Mouse (Mus musculus) limb, embryonic 15.5 days (tissue): Measurements from ENCODE around the gene Gtf3c1. TPM values are rescaled to one million over a fixed set of nuclear protein-coding genes. Genes with fewer than 3 reads are reported as not detected.
"Not testable (repeated sequence)": the region's sequence is repeated elsewhere in the genome, so short reads cannot be mapped to it uniquely, and the experiment has no call there.

Experiments used
- ATAC-seq: fragments of 200-750 bp; cut with Nextera tagmentation; 2 replicates; pipeline ENCODE4 v1.8.0; 2017; ENCODE audit warnings: low read depth, moderate TSS enrichment; ENCODE audit not compliant: insufficient number of reproducible peaks, low FRiP score, low TSS enrichment
- H3K27ac ChIP-seq: fragments of 300-500 bp; sonication (generic); 2 replicates; pipeline ENCODE4 v1.5.1; 2015; ENCODE audit warnings: moderate library complexity, mild to moderate bottlenecking, inconsistent platforms
- H3K27me3 ChIP-seq: fragments of 300-500 bp; sonication (generic); 2 replicates; pipeline ENCODE4 v1.6.1; 2015; ENCODE audit warnings: inconsistent platforms
- H3K36me3 ChIP-seq: fragments of 300-500 bp; sonication (generic); 2 replicates; pipeline ENCODE4 v1.6.1; 2015; ENCODE audit warnings: inconsistent platforms
- H3K4me1 ChIP-seq: fragments of 300-500 bp; sonication (generic); 2 replicates; pipeline ENCODE4 v1.6.1; 2015; ENCODE audit warnings: inconsistent platforms
- H3K4me2 ChIP-seq: fragments of 300-500 bp; sonication (generic); 2 replicates; pipeline ENCODE4 v1.6.1; 2015; ENCODE audit warnings: mild to moderate bottlenecking, inconsistent platforms
- H3K4me3 ChIP-seq: fragments of 300-500 bp; sonication (generic); 2 replicates; pipeline ENCODE4 v1.5.1; 2015; ENCODE audit warnings: mild to moderate bottlenecking, inconsistent platforms
- H3K9ac ChIP-seq: fragments of 300-500 bp; sonication (generic); 2 replicates; pipeline ENCODE4 v1.6.1; 2015; ENCODE audit warnings: inconsistent platforms
- H3K9me3 ChIP-seq: fragments of 300-500 bp; sonication (generic); 2 replicates; pipeline ENCODE4 v1.6.1; 2016; ENCODE audit warnings: inconsistent platforms
- WGBS: fragments of 180-500 bp; shearing (Covaris S2); methylation state at CpG from one replicate; pipeline ENCODE4 v1.1.7; 2015; 5-methylcytosine and 5-hydroxymethylcytosine counted together
- polyA plus RNA-seq: library from polyadenylated mRNA; unstranded; fragments of >200 nt; fragmentation: Nextera tagmentation; extraction: Ambion mirVana; gene quantifications from 2 replicates; pipeline ENCODE4 v1.2.1, GENCODE M21; 2015

Gene Gtf3c1
- polyA plus RNA-seq, 1 experiment from 2014 or later: 26.0 TPM

GRCm38 (mm10) chr7:125731679-125732078, 24.1 kb upstream of the Gtf3c1 start:
- no peak for ATAC-seq
- H3K4me3 ChIP-seq: no peak overlapping the region
- H3K27ac ChIP-seq: no peak overlapping the region
- no peaks in the 10 kb centered on the region for H3K27me3 ChIP-seq
- H3K36me3 ChIP-seq: no peaks in the 10 kb centered on the region
- no peaks in the 10 kb centered on the region for H3K4me1 ChIP-seq
- no peak overlapping the region for H3K9ac ChIP-seq
- H3K9me3 ChIP-seq: no peaks in the 10 kb centered on the region
- no peak overlapping the region for H3K4me2 ChIP-seq

GRCm38 (mm10) chr7:125723189-125723972, 15.8 kb upstream of the Gtf3c1 start:
- WGBS: 47% methylated on average over 5 of the region's 5 CpGs

DNA sequence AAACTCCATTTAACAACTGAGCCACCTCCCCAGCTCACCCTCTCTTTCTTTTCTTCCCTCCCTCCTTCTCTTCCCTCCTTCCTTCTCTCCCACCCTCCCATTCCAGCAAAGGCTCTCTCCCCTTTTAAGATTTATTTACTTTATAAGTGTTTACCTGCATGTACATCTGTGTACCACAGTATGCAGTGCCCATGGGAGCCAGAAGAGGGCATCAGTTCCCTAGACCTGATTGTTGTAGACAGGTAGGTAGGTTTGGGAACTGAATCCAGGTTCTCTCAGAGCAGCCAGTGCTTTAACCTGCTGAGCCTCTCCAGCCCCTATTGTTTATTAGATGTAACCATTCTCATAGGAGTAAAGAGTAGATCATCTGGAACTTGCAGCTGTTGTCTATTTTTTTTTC, 14.5 kb upstream of the Gtf3c1 start:
- Histone ChIP-seq H3K4me3 (no peak overlapping the region), H3K36me3 (no peaks in the 10 kb centered on the region), H3K4me2 (no peak overlapping the region), H3K27me3 (no peaks in the 10 kb centered on the region), H3K9me3 (no peaks in the 10 kb centered on the region), H3K27ac (no peak overlapping the region), H3K4me1 (peaks cover 21% of the 10 kb centered on the region), H3K9ac (no peak overlapping the region)
- ATAC-seq: no peak

More at GRCm38 (mm10) chr7:125723189-125723972, 15.8 kb upstream of the Gtf3c1 start:
- H3K27ac ChIP-seq: no peak overlapping the region
- H3K9ac ChIP-seq: no peak overlapping the region
- no peak for ATAC-seq
- H3K9me3 ChIP-seq: no peaks in the 10 kb centered on the region
- H3K4me1 ChIP-seq: peaks cover 21% of the 10 kb centered on the region
- no peak overlapping the region for H3K4me3 ChIP-seq
- no peaks in the 10 kb centered on the region for H3K27me3 ChIP-seq
- no peaks in the 10 kb centered on the region for H3K36me3 ChIP-seq
- H3K4me2 ChIP-seq: no peak overlapping the region

- no peaks in the 10 kb centered on the region for H3K27me3 ChIP-seq
- H3K4me2 ChIP-seq: no peak overlapping the region
- no peak overlapping the region for H3K9ac ChIP-seq
- no peak for ATAC-seq
- H3K4me3 ChIP-seq: no peak overlapping the region
- H3K9me3 ChIP-seq: no peaks in the 10 kb centered on the region
- no peak overlapping the region for H3K27ac ChIP-seq
- no peaks in the 10 kb centered on the region for H3K36me3 ChIP-seq
- whole genome bisulfite sequencing: 69% methylated on average over 4 of the region's 4 CpGs
- peaks cover 30% of the 10 kb centered on the region for H3K4me1 ChIP-seq
Observed at GRCm38 (mm10) chr7:125721033-125721432, 13.5 kb upstream of the Gtf3c1 start.

GRCm38 (mm10) chr7:125720370-125720769, 12.8 kb upstream of the Gtf3c1 start:
- Histone ChIP-seq H3K9me3 (no peaks in the 10 kb centered on the region), H3K27me3 (no peaks in the 10 kb centered on the region), H3K9ac (no peak overlapping the region), H3K4me3 (no peak overlapping the region), H3K36me3 (no peaks in the 10 kb centered on the region), H3K27ac (peak overlapping the region; percentile 44; the same call in 1 of the 2 replicates), H3K4me2 (no peak overlapping the region), H3K4me1 (peaks cover 30% of the 10 kb centered on the region)
- ATAC-seq: no peak
- 31% methylated on average over 5 of the region's 5 CpGs for WGBS

DNA sequence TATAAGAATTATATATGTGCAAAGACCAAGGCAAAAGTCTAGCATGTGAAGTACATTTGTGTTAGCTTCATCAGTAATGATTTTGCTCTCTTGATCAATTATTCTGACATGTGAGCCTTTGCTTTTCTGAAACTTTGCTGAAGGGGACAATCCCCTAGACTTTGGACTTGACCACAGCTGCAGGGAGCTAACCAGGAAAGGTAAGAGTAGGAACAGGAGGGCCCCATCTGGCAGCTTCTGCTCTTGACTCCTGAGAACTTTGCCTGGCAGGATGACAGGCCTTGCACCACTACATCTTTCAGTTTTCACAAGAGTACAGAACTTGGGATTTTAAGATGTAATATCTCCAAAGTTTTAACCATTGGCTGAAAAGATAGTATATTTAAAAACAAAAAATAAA, 10.0 kb upstream of the Gtf3c1 start:
- ATAC-seq: no peak
- no peak overlapping the region for H3K9ac ChIP-seq
- no peaks in the 10 kb centered on the region; the same call in 1 of the 2 replicates for H3K36me3 ChIP-seq
- H3K27ac ChIP-seq: 0 out of 2 replicates have a peak overlapping the region, but pooled peaks have one; percentile 48
- no peak overlapping the region for H3K4me2 ChIP-seq
- H3K4me3 ChIP-seq: no peak overlapping the region
- no peaks in the 10 kb centered on the region for H3K9me3 ChIP-seq
- peaks cover 30% of the 10 kb centered on the region for H3K4me1 ChIP-seq
- no peaks in the 10 kb centered on the region for H3K27me3 ChIP-seq

- Histone ChIP-seq H3K9ac (no peak overlapping the region), H3K27ac (peak overlapping the region; percentile 48), H3K27me3 (no peaks in the 10 kb centered on the region), H3K9me3 (no peaks in the 10 kb centered on the region), H3K4me1 (peaks cover 30% of the 10 kb centered on the region), H3K36me3 (no peaks in the 10 kb centered on the region; the same call in 1 of the 2 replicates), H3K4me2 (no peak overlapping the region), H3K4me3 (no peak overlapping the region)
- ATAC-seq: no peak
- 33% methylated on average over 2 of the region's 2 CpGs for WGBS
Observed at GRCm38 (mm10) chr7:125716724-125717123, 9.1 kb upstream of the Gtf3c1 start.

GRCm38 (mm10) chr7:125714803-125715202, 7.2 kb upstream of the Gtf3c1 start:
- no peak overlapping the region for H3K9ac ChIP-seq
- no peaks in the 10 kb centered on the region for H3K27me3 ChIP-seq
- H3K4me2 ChIP-seq: no peak overlapping the region
- H3K27ac ChIP-seq: no peak overlapping the region
- peaks cover 15% of the 10 kb centered on the region for H3K4me1 ChIP-seq
- no peaks in the 10 kb centered on the region for H3K9me3 ChIP-seq
- 85% methylated on average over 3 of the region's 3 CpGs for WGBS
- H3K4me3 ChIP-seq: no peak overlapping the region
- no peak for ATAC-seq
- no peaks in the 10 kb centered on the region; the same call in 1 of the 2 replicates for H3K36me3 ChIP-seq

GRCm38 (mm10) chr7:125713542-125714055, 6.0 kb upstream of the Gtf3c1 start:
- H3K4me1 ChIP-seq: peaks cover 12% of the 10 kb centered on the region
- H3K9me3 ChIP-seq, H3K27ac ChIP-seq, H3K4me2 ChIP-seq, H3K36me3 ChIP-seq, H3K27me3 ChIP-seq, H3K4me3 ChIP-seq, ATAC-seq, H3K9ac ChIP-seq: not testable (repeated sequence)
- WGBS: 89% methylated on average over 6 of the region's 7 CpGs

DNA sequence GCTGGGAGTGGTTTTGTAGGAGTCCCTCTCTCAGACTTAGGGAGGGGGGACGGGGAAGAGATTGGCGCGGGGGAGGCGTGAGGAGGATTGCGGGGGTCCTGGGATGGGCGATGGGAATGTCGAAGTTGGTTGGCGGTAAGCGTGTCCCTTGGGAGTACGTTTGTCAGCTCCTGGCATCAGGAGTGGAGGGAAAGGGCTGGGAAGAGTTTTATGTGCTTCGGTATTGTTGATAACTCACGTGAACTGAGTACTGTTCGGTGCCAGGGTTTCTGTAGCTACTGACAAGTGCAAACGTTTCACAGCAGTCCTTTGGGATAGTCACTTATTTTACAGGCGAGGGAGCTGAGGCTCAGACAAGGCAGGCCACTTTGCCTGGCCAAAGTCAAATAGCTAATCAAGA, 520 bp upstream of the Gtf3c1 start:
- Histone ChIP-seq H3K4me1 (peaks cover 30% of the 10 kb centered on the region), H3K9me3 (no peaks in the 10 kb centered on the region), H3K9ac (peak overlapping the region; percentile 70), H3K36me3 (peaks cover 12% of the 10 kb centered on the region), H3K4me3 (peak overlapping the region; percentile 94), H3K4me2 (peak overlapping the region; percentile 72), H3K27ac (peak overlapping the region; percentile 76), H3K27me3 (no peaks in the 10 kb centered on the region)
- under 1% methylated on average over 15 of the region's 15 CpGs for WGBS
- no peak for ATAC-seq

- peak; percentile 73 for ATAC-seq
- WGBS: under 1% methylated on average over 24 of the region's 24 CpGs
- Histone ChIP-seq H3K4me1 (peaks cover 30% of the 10 kb centered on the region), H3K27me3 (no peaks in the 10 kb centered on the region), H3K4me3 (peak overlapping the region; percentile 94), H3K36me3 (peaks cover 21% of the 10 kb centered on the region), H3K4me2 (peak overlapping the region; percentile 72), H3K27ac (peak overlapping the region; percentile 89), H3K9me3 (no peaks in the 10 kb centered on the region), H3K9ac (peak overlapping the region; percentile 72)
Observed at GRCm38 (mm10) chr7:125707186-125707585, 394 bp downstream of the Gtf3c1 start.

DNA sequence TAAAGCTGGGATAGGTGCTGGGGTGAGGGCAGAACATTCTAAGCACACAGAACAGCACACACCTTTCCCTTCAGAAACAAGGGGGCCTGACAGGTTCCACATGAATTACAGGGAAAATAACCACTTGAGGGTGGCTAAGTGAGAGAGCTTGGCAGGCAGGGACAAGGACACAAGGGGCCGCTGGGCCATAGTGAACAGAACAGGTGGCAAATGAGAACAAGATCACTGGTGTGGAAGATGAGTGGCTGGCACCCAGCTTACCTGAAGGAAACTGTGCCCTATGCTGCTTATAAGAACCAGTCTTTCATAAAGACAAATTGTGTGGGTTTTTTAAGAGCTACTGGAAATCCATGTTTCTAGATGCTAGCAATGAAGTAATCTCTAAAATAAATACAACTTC, 4.8 kb downstream of the Gtf3c1 start:
- WGBS: 95% methylated on average over 1 of the region's 1 CpGs
- Histone ChIP-seq H3K27ac (no peak overlapping the region), H3K36me3 (peaks cover 64% of the 10 kb centered on the region), H3K4me1 (peaks cover 22% of the 10 kb centered on the region), H3K4me3 (no peak overlapping the region), H3K4me2 (no peak overlapping the region), H3K9me3 (0 out of 2 replicates have a peak, but pooled peaks cover 9% of the 10 kb centered on the region), H3K9ac (no peak overlapping the region), H3K27me3 (no peaks in the 10 kb centered on the region)
- ATAC-seq: no peak
